Mouse (Mus musculus) CD8-positive naive resting alpha-beta T cell, adult 57 days (primary cell): ENCODE results near the gene Tmem121. TPM values are rescaled to one million over a fixed set of nuclear protein-coding genes. Genes with fewer than 3 reads are reported as not detected.

Source experiments
- total RNA-seq: library from RNA; stranded (reverse); gene quantifications from one replicate; pipeline ENCODE4 v1.2.4, GENCODE M21; 2023

Tmem121 gene
- 1.1 TPM for total RNA-seq

DNA sequence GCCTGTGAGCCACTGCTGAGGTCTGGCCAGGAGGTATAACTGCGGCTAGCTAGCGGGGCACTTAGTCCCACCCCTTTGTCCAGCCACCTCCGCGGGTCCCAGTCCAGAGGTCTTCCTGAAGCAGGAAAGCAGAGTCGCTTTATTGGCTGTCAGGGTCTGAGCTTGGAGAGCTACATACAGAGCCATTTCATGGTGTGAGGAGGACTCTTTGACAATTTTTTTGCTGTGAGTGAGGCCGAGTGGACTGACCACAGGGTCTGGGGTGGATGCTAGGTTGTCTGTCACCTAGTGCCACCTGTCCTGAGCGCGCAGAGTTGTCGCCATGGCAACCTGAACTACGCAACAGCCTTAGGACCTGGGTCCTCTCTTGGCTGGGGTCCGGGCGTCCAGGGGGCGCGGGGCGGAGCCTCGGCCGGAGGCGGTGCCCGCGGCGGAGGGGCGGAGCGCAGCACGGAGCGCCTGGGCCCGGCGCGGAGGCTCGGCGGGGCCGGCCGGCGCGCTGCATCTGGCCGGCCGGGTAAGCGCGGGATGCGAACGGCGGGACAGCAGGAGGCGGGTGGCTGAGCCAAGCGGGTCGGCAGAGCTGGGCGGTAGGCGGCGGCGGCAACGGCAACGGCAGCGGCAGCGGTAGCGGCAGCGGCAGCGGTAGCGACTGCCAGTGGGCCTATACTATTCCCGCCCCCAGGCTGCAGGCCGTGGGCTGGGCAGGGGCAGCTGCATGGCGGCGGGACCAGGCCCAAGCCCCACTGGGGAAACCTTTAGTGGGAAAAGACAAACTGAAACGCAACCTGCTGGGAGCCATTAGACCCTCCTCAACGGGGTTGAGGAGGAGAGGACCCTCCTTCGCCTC is at the start of gene Tmem121:
Gene Tmem121 (plus strand): TSS at position 489 of the 850 bp plus-strand sequence.

GRCm38 (mm10) chr12:113139908-113140615 is 45.7 kb upstream of the Tmem121 start, which contains the start of gene Crip2:
Gene Crip2, plus strand, starts transcription at chr12:113140236.

DNA sequence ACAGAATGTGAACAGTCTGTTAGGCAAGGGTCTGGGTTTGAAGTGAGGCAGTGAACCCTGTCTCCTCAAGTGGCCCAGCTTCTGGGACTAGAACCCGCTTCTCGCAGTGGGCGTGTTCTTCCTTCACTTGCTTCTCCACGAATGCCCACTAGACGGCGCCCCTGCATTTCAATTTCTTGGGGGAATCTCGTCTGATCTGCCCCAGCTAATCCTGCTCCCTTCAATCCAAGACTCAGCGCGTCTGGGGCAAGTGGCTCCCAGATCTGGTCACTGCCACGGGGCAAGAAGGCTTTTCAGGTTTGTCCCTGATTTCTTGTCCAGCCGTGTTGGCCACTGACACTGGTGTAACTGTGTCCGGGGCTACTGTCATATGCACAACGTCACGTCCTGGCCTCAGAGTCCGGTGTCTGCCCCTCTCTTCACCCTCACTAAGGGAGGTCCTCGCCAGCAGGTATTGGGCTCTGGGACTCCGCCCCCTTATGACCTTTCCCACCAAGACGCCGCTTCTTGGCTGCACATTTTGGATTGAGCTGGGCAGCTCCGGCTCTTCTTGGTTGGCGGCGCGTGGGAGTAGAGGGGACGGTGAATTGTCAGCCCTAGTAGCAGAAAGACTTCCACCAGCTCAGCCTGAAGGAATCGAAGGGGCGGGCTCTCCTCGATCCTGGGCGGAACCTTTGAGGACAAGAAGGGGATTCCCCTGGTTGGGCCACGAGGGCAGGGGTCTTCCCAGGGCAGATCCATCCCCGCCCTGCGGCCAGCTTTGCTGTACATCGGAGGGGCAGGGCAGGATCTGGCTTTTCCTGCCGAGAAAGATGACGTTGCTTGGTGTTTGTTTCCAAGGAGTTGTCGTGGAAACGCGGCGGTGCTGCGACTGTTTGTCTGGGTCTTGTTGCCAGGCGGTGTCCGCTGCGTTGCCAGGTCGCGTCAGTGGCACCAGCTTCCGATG is 39.3 kb upstream of the Tmem121 start, which contains the start of gene Crip1:
Gene Crip1 (plus strand): TSS at position 205 of the 946 bp plus-strand sequence.

DNA sequence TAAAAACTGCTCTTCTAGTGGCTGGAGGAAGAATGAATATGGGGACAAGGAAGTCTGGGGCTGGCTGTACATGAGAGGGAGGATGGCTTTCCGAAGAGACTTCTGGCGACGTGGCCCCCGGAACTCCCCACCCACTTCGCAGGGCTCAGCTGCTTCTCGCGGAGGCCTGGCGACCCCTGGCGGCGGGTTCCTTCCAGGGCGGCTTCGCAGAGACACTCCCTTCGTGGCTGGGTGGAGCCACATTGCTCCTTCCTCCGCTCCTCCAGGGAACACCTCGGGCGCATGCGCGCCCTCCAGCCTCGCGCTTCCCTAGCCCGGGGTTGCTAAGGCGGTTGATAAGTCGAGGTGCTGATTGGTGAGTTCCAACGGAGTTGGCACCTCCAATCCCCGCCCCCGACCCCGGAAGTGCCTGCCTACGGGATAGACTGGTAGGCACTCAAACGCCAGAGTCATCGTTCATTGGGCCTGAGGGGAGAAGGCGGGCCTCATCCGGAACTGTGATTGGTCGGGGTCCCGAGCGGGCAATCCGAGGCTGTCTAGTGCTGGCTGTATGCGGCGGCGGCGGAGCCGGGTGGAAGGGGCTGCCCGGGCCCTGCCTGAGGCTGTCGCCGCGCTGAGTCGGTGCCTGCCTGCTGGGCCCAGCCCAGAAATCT is 29.7 kb upstream of the Tmem121 start, which contains the start of gene Tedc1:
Gene Tedc1 (plus strand): TSS at position 535 of the 653 bp plus-strand sequence.

Other genes starting within 250 kb of the Tmem121 start
- gene Nudt14, start 243.8 kb upstream of the Tmem121 start, total RNA-seq, result 19.4 TPM
- 33.3 TPM for gene Btbd6, start 209.4 kb upstream of the Tmem121 start, total RNA-seq
- gene Brf1, start 185.2 kb upstream of the Tmem121 start, total RNA-seq, result 200 TPM
- 92.2 TPM for gene Pacs2, start 171.4 kb upstream of the Tmem121 start, total RNA-seq
- gene Tex22, start 111.4 kb upstream of the Tmem121 start, total RNA-seq, result 1.5 TPM
- 91.0 TPM for gene Mta1, start 87.7 kb upstream of the Tmem121 start, total RNA-seq
- 22.3 TPM for gene Crip2, start 45.7 kb upstream of the Tmem121 start, total RNA-seq
- gene Crip1, start 39.6 kb upstream of the Tmem121 start, total RNA-seq, result 953 TPM
- gene Tedc1, start 29.5 kb upstream of the Tmem121 start, total RNA-seq, result 9.1 TPM